Mouse (Mus musculus) urinary bladder, adult 2 months (tissue): ENCODE measurements at regions not wholly inside any gene's neighbourhood (a gene's known extent, or its start where the extent isn't known, plus 50 kb on each side); places are given as distances from the start of the nearest gene placed in this dataset.

Source experiments
- DNase-seq: peaks from one replicate; pipeline ENCODE4 v3.0.0; 2022; ENCODE audit warnings: low spot score

- no peak for DNase-seq
Measured at GRCm38 (mm10) chr12:12578278-12578677, 316.3 kb downstream of the Fam49a start.

GRCm38 (mm10) chr12:12570563-12571251, 308.8 kb downstream of the Fam49a start:
- no peak for DNase-seq

- DNase-seq: no peak
Measured at GRCm38 (mm10) chr12:12567734-12568104, 305.8 kb downstream of the Fam49a start.

GRCm38 (mm10) chr12:12567058-12567733, 305.3 kb downstream of the Fam49a start:
- DNase-seq: no peak

GRCm38 (mm10) chr12:12562267-12562666, 300.3 kb downstream of the Fam49a start:
- no peak for DNase-seq

GRCm38 (mm10) chr12:12551818-12552217, 289.9 kb downstream of the Fam49a start:
- DNase-seq: no peak

GRCm38 (mm10) chr12:12549649-12550048, 287.7 kb downstream of the Fam49a start:
- DNase-seq: no peak

- no peak for DNase-seq
Measured at GRCm38 (mm10) chr12:12548688-12549087, 286.7 kb downstream of the Fam49a start.

- DNase-seq: no peak
Measured at GRCm38 (mm10) chr12:12547477-12547876, 285.5 kb downstream of the Fam49a start.

- no peak for DNase-seq
Measured at GRCm38 (mm10) chr12:12546372-12547031, 284.6 kb downstream of the Fam49a start.

- DNase-seq: no peak
Measured at GRCm38 (mm10) chr12:12541076-12542070, 279.4 kb downstream of the Fam49a start.

GRCm38 (mm10) chr12:12539291-12539690, 277.4 kb downstream of the Fam49a start:
- no peak for DNase-seq

- DNase-seq: no peak
Measured at GRCm38 (mm10) chr12:12534779-12535178, 272.8 kb downstream of the Fam49a start.

GRCm38 (mm10) chr12:12530796-12531195, 268.9 kb downstream of the Fam49a start:
- DNase-seq: no peak

GRCm38 (mm10) chr12:12529541-12529940, 267.6 kb downstream of the Fam49a start:
- no peak for DNase-seq

- no peak for DNase-seq
Measured at GRCm38 (mm10) chr12:12528478-12528981, 266.6 kb downstream of the Fam49a start.

- DNase-seq: no peak
Measured at GRCm38 (mm10) chr12:12527766-12528477, 266.0 kb downstream of the Fam49a start.

- DNase-seq: no peak
Measured at GRCm38 (mm10) chr12:12527366-12527765, 265.4 kb downstream of the Fam49a start.

- no peak for DNase-seq
Measured at GRCm38 (mm10) chr12:12520311-12520852, 258.4 kb downstream of the Fam49a start.

GRCm38 (mm10) chr12:12518490-12519070, 256.6 kb downstream of the Fam49a start:
- DNase-seq: no peak
